ENCODE assay signal across 19 mouse cellular contexts in genomic region chr9:97024451-97024850, GRCm38 (mm10). TPM values are rescaled to one million over a fixed set of nuclear protein-coding genes. Genes with fewer than 3 reads are reported as not detected.
"Had no signal": no experiment of that assay in that cellular context is flagged by ENCODE, and none has a peak within 500 bp of the region (broad histone marks: within the 10 kb centered on the region; RNA-seq: fewer than 3 reads in every experiment).

No protein-coding gene starts in this region.

- H3K27me3 ChIP-seq: neural tube, embryonic 12.5 days; stomach, embryonic 15.5 days had no signal

- DNase-seq: liver, postnatal 0 days; lung, adult 2 months; lung, postnatal 14 days; lung, postnatal 36 days; midbrain, embryonic 14.5 days; right cerebral cortex, postnatal 14 days; thymus, adult 18-20 months; thymus, postnatal 14 days; thymus, postnatal 36 days had no signal

- H3K27ac ChIP-seq: liver, embryonic 15.5 days; lung, embryonic 15.5 days; macrophage; midbrain, embryonic 12.5 days; neural tube, embryonic 12.5 days; stomach, embryonic 15.5 days had no signal

- H3K4me2 ChIP-seq: liver, embryonic 15.5 days; lung, embryonic 15.5 days; midbrain, embryonic 12.5 days; neural tube, embryonic 12.5 days; stomach, embryonic 15.5 days had no signal

- H3K36me3 ChIP-seq: liver, embryonic 15.5 days; lung, embryonic 15.5 days; midbrain, embryonic 12.5 days; neural tube, embryonic 12.5 days; stomach, embryonic 15.5 days had no signal

- H3K4me3 ChIP-seq: liver, embryonic 15.5 days; lung, embryonic 15.5 days; megakaryocyte, embryonic 14.5 days; midbrain, embryonic 12.5 days; neural tube, embryonic 12.5 days; stomach, embryonic 15.5 days had no signal

- ATAC-seq: liver, postnatal 0 days; lung, postnatal 0 days had no signal

- H3K9ac ChIP-seq: liver, embryonic 15.5 days; liver, postnatal 0 days; lung, embryonic 15.5 days; midbrain, embryonic 12.5 days; neural tube, embryonic 12.5 days; stomach, embryonic 15.5 days had no signal

- H3K4me1 ChIP-seq: liver, embryonic 15.5 days; megakaryocyte, embryonic 14.5 days; neural tube, embryonic 12.5 days; stomach, embryonic 15.5 days had no signal

- H3K9me3 ChIP-seq: liver, embryonic 15.5 days; lung, embryonic 15.5 days; neural tube, embryonic 12.5 days; stomach, embryonic 15.5 days had no signal

RNA-seq across cellular contexts. Expression of gene Spsb4, which starts 5.8 kb away (rescaled TPM):
- total RNA-seq: monocyte, adult 5-6 weeks; neutrophil, adult 5-6 weeks had no signal
